Mouse (Mus musculus) lung, embryonic 16.5 days (tissue): Measurements from ENCODE around the gene Sin3b. TPM values are rescaled to one million over a fixed set of nuclear protein-coding genes. Genes with fewer than 3 reads are reported as not detected.

Experiments
- ATAC-seq: fragments of 200-750 bp; cut with Nextera tagmentation; 2 replicates; pipeline ENCODE4 v1.8.0; 2017; ENCODE audit warnings: low read depth, mild to moderate bottlenecking, moderate library complexity
- H3K27ac ChIP-seq: fragments of 300-500 bp; sonication (generic); 2 replicates; pipeline ENCODE4 v1.5.1; 2014; ENCODE audit warnings: mild to moderate bottlenecking, control low read depth, low read length
- H3K27me3 ChIP-seq: fragments of 300-500 bp; sonication (generic); 2 replicates; pipeline ENCODE4 v1.6.1; 2014; ENCODE audit warnings: low read depth, low read length, mixed read lengths; ENCODE audit not compliant: control insufficient read depth, insufficient read depth
- H3K36me3 ChIP-seq: fragments of 300-500 bp; sonication (generic); 2 replicates; pipeline ENCODE4 v1.6.1; 2014; ENCODE audit warnings: low read length; ENCODE audit not compliant: control insufficient read depth, insufficient read depth
- H3K4me1 ChIP-seq: fragments of 300-500 bp; sonication (generic); replicated peaks from 2 replicates; pipeline ENCODE4 v1.6.1; 2014; ENCODE audit warnings: low read length, mixed read lengths; ENCODE audit not compliant: control insufficient read depth, insufficient read depth
- H3K4me2 ChIP-seq: fragments of 300-500 bp; sonication (generic); 2 replicates; pipeline ENCODE4 v1.6.1; 2014; ENCODE audit warnings: low read depth, low read length, control low read depth
- H3K4me3 ChIP-seq: fragments of 300-500 bp; sonication (generic); 2 replicates; pipeline ENCODE4 v1.5.1; 2014; ENCODE audit warnings: mild to moderate bottlenecking, low read length, control low read depth
- H3K9ac ChIP-seq: fragments of 300-500 bp; sonication (generic); 2 replicates; pipeline ENCODE4 v1.6.1; 2014; ENCODE audit warnings: low read length, control low read depth
- H3K9me3 ChIP-seq: fragments of 300-500 bp; sonication (generic); 2 replicates; pipeline ENCODE4 v1.6.1; 2016; ENCODE audit warnings: low read length; ENCODE audit not compliant: control insufficient read depth
- WGBS: fragments of 180-500 bp; shearing (Covaris S2); extraction: QIAGEN DNeasy Blood & Tissue Kit; methylation state at CpG from one replicate; pipeline ENCODE4 v1.1.7; 2014; 5-methylcytosine and 5-hydroxymethylcytosine counted together
- polyA plus RNA-seq: library from polyadenylated mRNA; unstranded; fragments of >200 nt; fragmentation: Nextera tagmentation; extraction: Ambion mirVana; gene quantifications from 2 replicates; pipeline ENCODE4 v1.2.1, GENCODE M21; 2015

The Sin3b gene
- polyA plus RNA-seq, 1 experiment from 2014 or later = 149 TPM

DNA sequence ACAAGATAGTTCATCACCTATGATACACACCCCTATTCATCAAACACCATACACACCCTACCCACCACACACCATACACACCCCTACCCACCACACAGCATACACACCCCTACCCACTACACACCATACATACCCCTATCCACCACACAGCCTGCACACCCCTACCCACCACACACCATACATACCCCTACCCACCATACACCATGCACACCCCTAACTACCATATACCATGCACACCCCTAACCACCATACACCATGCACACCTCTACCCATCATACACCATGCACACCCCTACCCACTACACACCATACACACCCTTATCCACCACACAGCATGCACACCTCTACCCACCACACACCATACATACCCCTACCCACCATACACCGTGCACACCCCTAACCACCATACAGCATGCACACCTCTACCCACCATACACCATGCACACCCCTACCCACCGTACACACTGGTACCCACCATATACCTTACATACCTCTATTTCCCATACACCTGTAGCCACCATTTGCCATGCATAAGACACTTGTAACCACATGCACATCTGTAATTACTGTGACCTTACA lies 24.6 kb upstream of the Sin3b start:
- no peak overlapping the region for H3K27ac ChIP-seq
- H3K4me2 ChIP-seq = no peak overlapping the region
- no peaks in the 10 kb centered on the region for H3K27me3 ChIP-seq
- no peaks in the 10 kb centered on the region for H3K36me3 ChIP-seq
- WGBS = 96% methylated on average over 2 of the region's 2 CpGs
- H3K9me3 ChIP-seq = no peaks in the 10 kb centered on the region
- no peak overlapping the region for H3K9ac ChIP-seq
- no peak for ATAC-seq
- H3K4me3 ChIP-seq = no peak overlapping the region
- no peaks in the 10 kb centered on the region for H3K4me1 ChIP-seq

DNA sequence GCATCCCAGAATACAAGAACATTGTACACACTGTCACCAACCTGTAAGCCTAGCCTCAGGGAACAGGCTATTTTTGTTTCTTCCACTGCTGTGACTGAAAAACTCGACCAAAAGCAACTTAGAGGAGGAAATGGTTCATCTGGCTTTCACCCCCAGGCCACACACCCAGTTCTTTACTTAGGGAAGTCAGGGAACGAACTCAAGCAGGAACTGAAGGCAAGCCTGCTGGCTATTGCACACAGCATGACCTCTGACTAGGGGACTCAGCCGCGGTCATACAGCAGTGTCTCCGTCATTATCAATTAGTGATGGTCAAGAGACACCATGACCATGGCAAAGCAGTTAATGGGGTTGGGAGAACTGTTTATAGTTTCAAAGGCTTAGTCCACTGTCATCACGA lies 10.5 kb upstream of the Sin3b start:
- Histone ChIP-seq H3K36me3 (no peaks in the 10 kb centered on the region), H3K4me3 (no peak overlapping the region), H3K27me3 (no peaks in the 10 kb centered on the region), H3K9ac (no peak overlapping the region), H3K9me3 (no peaks in the 10 kb centered on the region), H3K27ac (no peak overlapping the region), H3K4me2 (no peak overlapping the region), H3K4me1 (no peaks in the 10 kb centered on the region)
- no peak for ATAC-seq
- WGBS = 63% methylated on average over 6 of the region's 6 CpGs

GRCm38 (mm10) chr8:72716594-72716993 lies 6.5 kb upstream of the Sin3b start:
- Histone ChIP-seq H3K4me3 (no peak overlapping the region), H3K27ac (no peak overlapping the region), H3K27me3 (no peaks in the 10 kb centered on the region), H3K4me1 (no peaks in the 10 kb centered on the region), H3K9me3 (no peaks in the 10 kb centered on the region), H3K9ac (no peak overlapping the region), H3K4me2 (no peak overlapping the region), H3K36me3 (no peaks in the 10 kb centered on the region)
- no peak for ATAC-seq
- 49% methylated on average over 5 of the region's 5 CpGs for whole genome bisulfite sequencing

DNA sequence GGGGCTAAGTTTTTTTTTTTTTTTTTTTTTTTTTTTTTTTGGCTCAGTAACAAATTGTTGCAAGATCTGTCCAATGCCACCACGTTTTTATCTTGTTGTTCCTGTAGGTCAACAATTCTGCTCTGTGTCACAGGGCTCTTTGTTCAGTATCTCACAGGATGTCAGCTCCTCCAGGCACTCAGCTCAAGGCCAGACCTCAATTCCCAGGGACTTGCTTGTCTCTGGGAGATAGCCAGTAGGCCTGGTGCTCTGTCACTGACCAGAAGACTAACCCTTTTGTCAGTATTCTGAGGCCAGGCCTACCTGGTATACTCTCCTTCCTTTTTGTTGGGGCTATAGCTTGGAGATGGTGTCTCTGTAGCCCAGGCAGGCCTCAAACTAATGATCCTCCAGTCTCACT lies 2.5 kb upstream of the Sin3b start:
- Histone ChIP-seq H3K27ac (no peak overlapping the region), H3K4me3 (no peak overlapping the region), H3K4me2 (no peak overlapping the region), H3K36me3 (peaks cover 6% of the 10 kb centered on the region), H3K9ac (no peak overlapping the region), H3K9me3 (no peaks in the 10 kb centered on the region), H3K27me3 (no peaks in the 10 kb centered on the region), H3K4me1 (peaks cover 5% of the 10 kb centered on the region)
- ATAC-seq = no peak
- 24% methylated on average over 1 of the region's 1 CpGs for WGBS

GRCm38 (mm10) chr8:72723651-72724001 lies 541 bp downstream of the Sin3b start:
- Histone ChIP-seq H3K4me3 (peak overlapping the region; percentile 92), H3K4me1 (peaks cover 5% of the 10 kb centered on the region), H3K4me2 (peak overlapping the region; percentile 97), H3K27me3 (no peaks in the 10 kb centered on the region), H3K27ac (no peak overlapping the region; the same call in 1 of the 2 replicates), H3K9me3 (no peaks in the 10 kb centered on the region), H3K9ac (peak overlapping the region; percentile 97), H3K36me3 (peaks cover 34% of the 10 kb centered on the region)
- ATAC-seq = peak; percentile 35
- WGBS = 0% methylated on average over 30 of the region's 30 CpGs

DNA sequence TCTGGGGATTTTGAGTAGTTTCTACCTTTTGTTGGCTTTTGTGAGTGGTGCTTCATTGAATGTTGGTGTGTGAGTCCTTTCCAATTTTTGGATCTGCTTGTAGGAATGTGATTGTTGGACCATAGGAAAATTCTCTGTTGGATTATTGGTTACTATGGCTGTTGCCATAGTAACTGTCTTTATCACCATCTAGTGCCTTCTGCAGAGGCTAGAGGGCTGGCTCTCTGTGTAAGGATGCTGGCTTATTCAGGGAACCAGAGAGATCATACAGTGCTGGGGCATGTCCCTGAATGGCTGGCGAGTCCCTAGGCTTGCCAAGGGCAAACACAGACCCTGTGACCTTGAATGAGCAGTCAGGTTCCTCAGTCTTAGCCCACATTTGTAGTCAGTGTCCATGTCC lies 5.6 kb downstream of the Sin3b start:
- no peak for ATAC-seq
- 95% methylated on average over 1 of the region's 1 CpGs for WGBS
- H3K36me3 ChIP-seq = peaks cover 79% of the 10 kb centered on the region

DNA sequence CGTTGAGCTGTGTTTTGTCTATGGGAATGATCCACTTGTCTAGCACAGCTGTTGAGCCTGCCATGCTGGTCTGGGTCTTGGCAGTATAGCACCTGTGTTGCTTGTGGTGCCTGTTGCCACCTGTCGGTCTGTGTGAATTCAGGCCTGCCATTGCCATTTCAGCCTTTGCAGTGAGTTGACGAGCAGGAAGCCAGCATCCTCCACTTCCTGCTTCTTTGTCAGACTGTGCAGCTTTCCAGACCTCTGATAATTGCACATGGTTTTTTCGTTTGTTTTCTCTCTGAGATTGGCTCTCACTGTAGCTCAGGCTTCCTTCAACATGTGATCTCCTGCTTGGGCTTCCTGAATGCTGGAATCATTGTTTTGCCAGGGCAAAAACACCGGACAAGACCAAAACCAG lies 11.9 kb downstream of the Sin3b start:
- 70% methylated on average over 5 of the region's 5 CpGs for WGBS
- H3K9me3 ChIP-seq = no peaks in the 10 kb centered on the region
- H3K27ac ChIP-seq = no peak overlapping the region
- H3K4me1 ChIP-seq = no peaks in the 10 kb centered on the region
- H3K27me3 ChIP-seq = no peaks in the 10 kb centered on the region
- H3K4me3 ChIP-seq = no peak overlapping the region
- H3K36me3 ChIP-seq = peaks cover 74% of the 10 kb centered on the region
- H3K4me2 ChIP-seq = no peak overlapping the region
- H3K9ac ChIP-seq = no peak overlapping the region
- ATAC-seq = no peak

More for the DNA sequence above, 5.6 kb downstream of the Sin3b start:
- H3K9me3 ChIP-seq = no peaks in the 10 kb centered on the region
- no peak overlapping the region for H3K4me2 ChIP-seq
- H3K9ac ChIP-seq = no peak overlapping the region
- H3K27ac ChIP-seq = no peak overlapping the region
- H3K27me3 ChIP-seq = no peaks in the 10 kb centered on the region
- no peak overlapping the region for H3K4me3 ChIP-seq
- peaks cover 5% of the 10 kb centered on the region for H3K4me1 ChIP-seq

DNA sequence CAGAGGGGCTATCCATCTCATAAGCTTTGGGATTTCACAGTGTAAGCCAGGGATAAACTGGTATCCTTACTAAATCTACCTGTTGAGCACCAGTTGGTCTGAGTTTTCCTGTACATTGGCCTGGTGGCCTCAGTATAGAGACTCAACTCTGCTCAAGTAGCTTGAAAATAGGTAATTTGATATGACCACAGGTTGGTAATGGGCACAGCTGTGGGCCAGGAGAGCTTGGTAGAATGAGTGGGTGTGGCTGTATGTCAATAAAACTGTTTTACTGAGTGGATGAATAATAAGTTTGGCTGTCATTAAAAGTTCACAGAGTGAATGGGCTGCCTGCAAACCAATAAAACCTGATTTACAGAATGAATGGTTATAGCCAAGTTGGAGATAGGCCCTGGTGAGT lies 13.8 kb downstream of the Sin3b start:
- Histone ChIP-seq H3K9ac (no peak overlapping the region), H3K36me3 (peaks cover 64% of the 10 kb centered on the region), H3K4me1 (no peaks in the 10 kb centered on the region), H3K4me3 (no peak overlapping the region), H3K4me2 (no peak overlapping the region), H3K27me3 (no peaks in the 10 kb centered on the region), H3K27ac (no peak overlapping the region), H3K9me3 (no peaks in the 10 kb centered on the region)
- peak; percentile 64; the same call in 1 of the 2 replicates for ATAC-seq

GRCm38 (mm10) chr8:72746061-72746460 lies 23.0 kb downstream of the Sin3b start:
- Histone ChIP-seq H3K4me3 (no peak overlapping the region), H3K4me2 (no peak overlapping the region), H3K9ac (no peak overlapping the region), H3K36me3 (peaks cover 60% of the 10 kb centered on the region), H3K4me1 (no peaks in the 10 kb centered on the region), H3K9me3 (no peaks in the 10 kb centered on the region), H3K27ac (no peak overlapping the region), H3K27me3 (no peaks in the 10 kb centered on the region)
- no peak for ATAC-seq
- 40% methylated on average over 5 of the region's 5 CpGs for WGBS

- H3K9me3 ChIP-seq = no peaks in the 10 kb centered on the region
- H3K4me1 ChIP-seq = no peaks in the 10 kb centered on the region
- WGBS = 92% methylated on average over 26 of the region's 26 CpGs
- ATAC-seq = no peak
- H3K27ac ChIP-seq = no peak overlapping the region
- no peaks in the 10 kb centered on the region for H3K27me3 ChIP-seq
- H3K4me3 ChIP-seq = no peak overlapping the region
- peaks cover 58% of the 10 kb centered on the region for H3K36me3 ChIP-seq
- no peak overlapping the region for H3K9ac ChIP-seq
- no peak overlapping the region for H3K4me2 ChIP-seq
Measured at GRCm38 (mm10) chr8:72749846-72750245, 26.8 kb downstream of the Sin3b start.
